Mouse (Mus musculus) layer of hippocampus, adult 18-20 months (tissue): ENCODE data around the gene Nab2. TPM values are rescaled to one million over a fixed set of nuclear protein-coding genes. Genes with fewer than 3 reads are reported as not detected.

Experiments used
- DNase-seq, 2 experiments: peaks; one replicate each; pipeline ENCODE4 v3.0.0; 2022; ENCODE audit warnings: low spot score in 2 of 2
- total RNA-seq, 2 experiments: library from RNA; stranded (reverse); gene quantifications; 2 replicates each; pipeline ENCODE4 v1.2.3; 2021

The Nab2 gene
- total RNA-seq, 2 experiments from 2014 or later: 54.8 to 55.6 TPM

DNA sequence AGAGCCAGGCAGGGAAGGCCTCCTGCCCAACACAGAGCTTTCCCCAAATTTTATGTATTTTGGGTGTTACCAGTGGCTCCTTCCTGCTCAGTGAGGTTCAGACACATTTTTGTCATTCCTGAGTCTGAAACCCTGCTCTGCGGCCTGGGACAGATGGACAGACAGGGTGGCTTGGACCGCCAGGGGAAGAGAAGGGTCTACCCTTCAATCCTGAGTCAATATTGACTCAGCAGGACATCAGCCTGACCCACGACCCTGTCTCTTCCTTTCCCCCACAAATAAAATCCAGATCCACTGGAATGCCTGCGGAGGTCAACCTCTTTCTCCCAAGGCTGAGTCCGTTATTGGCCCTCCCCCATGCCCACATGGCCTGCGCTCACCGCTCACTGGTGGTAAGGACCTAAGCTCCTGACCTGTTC is 52.1 kb downstream of the Nab2 start:
- no peak for DNase-seq

DNA sequence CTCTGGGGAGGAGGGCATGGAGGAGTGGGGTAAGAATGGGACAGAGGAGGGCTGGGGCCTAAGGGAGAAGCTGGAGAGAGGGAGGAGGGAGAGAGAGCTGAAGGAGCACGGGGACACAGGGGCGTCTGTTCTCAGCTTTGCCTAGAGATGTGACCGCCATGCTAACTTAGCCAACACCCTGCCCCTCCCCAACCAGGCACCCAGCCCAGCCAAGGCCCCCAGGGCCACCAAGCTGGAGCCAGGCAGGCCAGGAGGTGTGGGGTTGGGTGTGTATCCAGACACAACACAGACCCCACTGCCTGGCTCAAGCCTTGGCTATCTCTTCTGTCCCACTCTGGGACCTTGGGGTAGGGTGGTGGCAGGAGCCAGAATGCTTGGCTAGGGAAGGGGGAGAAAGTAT is 52.8 kb downstream of the Nab2 start:
- DNase-seq: no peak

DNA sequence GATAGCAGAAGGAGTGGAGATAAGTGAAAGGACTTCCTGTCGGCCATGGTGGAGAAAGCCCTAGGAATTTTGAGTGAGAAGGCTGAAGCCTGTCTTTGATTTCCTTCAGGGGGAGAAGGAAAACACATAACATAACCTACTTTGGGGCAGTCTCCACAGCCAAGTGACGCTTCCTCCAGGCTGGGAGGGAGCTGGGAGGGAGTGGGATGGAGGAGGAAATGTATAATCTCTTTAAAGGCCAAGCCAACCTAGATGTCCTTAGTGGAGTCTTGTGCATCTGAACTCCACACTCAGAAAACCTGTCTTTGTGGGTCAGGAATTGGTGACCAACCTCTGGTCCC is 53.4 kb downstream of the Nab2 start:
- DNase-seq: no peak

DNA sequence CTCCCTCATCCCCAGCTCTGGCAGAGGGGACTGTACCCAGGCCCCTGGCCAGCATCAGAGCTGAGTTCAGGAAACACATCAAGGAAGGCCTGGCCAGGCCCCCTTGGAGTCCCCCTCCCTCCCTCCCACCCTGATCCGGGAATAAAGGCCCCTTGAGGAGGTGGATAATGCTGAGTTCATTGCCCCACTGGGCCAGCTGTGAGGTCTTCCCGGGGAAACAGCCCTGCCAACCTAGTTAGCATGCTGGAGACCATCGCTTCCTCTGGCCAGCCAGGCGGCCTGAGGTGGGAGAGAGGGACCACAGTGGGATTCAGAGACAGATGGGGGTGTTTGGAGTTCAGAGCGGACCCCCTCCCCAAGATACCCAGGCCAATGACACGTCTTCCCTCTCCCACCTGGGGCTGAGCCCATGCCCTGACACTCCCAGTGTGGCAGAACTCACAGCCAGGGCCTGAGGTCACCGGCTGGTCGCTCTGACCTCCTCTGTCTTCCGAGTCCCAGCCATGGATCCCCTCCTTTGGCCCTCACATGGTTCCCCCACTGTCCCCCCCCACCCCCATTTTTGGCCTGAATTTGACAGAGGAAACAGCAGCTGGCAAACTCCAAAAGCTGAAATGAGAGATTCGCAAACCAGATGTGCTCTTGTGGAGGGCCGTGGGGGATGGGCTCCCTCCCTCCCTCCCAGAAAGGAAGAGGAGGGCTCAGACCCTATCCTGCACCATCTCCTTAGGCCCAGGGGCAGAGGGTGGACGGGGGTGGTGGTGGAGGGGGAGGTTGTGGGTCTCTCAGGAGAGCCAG is 53.9 kb downstream of the Nab2 start:
- no peak for DNase-seq

DNA sequence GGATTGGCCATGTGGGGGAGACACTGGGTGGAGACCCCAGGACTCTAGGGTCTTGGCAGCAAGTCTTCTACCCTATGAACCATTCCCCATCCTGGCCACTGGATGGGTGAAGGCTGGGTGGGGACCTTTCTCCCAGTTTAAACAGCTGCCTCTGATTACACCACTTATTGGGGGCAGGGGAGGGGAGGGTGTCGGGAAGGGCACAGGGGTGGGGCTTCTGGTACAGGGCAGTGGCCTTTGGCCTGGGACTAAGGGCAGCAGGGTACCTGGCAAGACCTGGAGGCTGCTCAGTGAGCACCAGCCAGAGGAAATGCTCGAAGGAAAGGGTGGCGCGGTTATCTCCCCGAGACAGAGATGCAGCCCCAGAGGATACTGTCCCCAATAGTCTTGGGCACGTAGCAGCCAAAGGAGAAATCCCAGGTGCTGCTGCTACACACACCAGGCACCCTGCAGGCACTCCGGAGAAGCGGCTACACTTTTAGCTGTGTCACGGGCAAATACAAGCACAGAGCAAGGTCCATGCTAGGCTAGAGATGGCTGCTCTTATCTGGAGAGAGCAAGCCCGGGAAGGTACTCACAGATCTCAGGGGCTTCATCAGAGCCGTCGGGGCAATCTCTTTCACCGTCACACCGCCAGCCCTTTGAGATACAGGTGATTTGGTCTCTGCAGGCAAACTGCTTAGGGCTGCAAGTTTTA is 56.1 kb downstream of the Nab2 start:
- DNase-seq: no peak

Other genes with a start within 250 kb of the Nab2 start
- gene Stac3, start 166.9 kb downstream of the Nab2 start, total RNA-seq: 1 to 10 TPM; 2.4 to 3.5 TPM
- 1 to 10 TPM; 3.6 to 3.8 TPM for gene Ndufa4l2, start 153.6 kb downstream of the Nab2 start, total RNA-seq
- gene Shmt2, start 146.1 kb downstream of the Nab2 start, total RNA-seq: 10 to 100 TPM; 24.2 to 25.3 TPM
- gene Nxph4, start 134.0 kb downstream of the Nab2 start, total RNA-seq: 1 to 10 TPM; 1.2 to 1.3 TPM
- 100 to 1,000 TPM; 284 to 294 TPM for gene Lrp1, start 47.4 kb downstream of the Nab2 start, total RNA-seq
- gene Stat6, start 25.6 kb downstream of the Nab2 start, total RNA-seq: 1 to 10 TPM; 5.7 to 7.3 TPM
- 1 to 10 TPM; 6.6 to 6.7 TPM for gene Nemp1, start 1.7 kb downstream of the Nab2 start, total RNA-seq
- 1 to 10 TPM in 1 of 2 experiments, under 1 TPM in 1; 0.79 to 1.7 TPM for gene Myo1a, start 36.6 kb upstream of the Nab2 start, total RNA-seq
- 1 to 10 TPM; 3.8 to 6.9 TPM for gene Tac2, start 55.9 kb upstream of the Nab2 start, total RNA-seq
- 10 to 100 TPM; 11.2 to 11.8 TPM for gene Zbtb39, start 71.0 kb upstream of the Nab2 start, total RNA-seq
- gene Gpr182, start 83.2 kb upstream of the Nab2 start, total RNA-seq: 1 to 10 TPM in 1 of 2 experiments, under 1 TPM in 1; 0.99 to 1.2 TPM
- under 1 TPM in 1 of 2 experiments, not detected in 1; 0.15 TPM for gene Rdh1, start 91.2 kb upstream of the Nab2 start, total RNA-seq
- not detected for gene Rdh16f1, start 91.2 kb upstream of the Nab2 start, total RNA-seq
- gene Rdh9, start 107.8 kb upstream of the Nab2 start, total RNA-seq: under 1 TPM; 0.35 to 0.43 TPM
- gene Rdh16, start 132.6 kb upstream of the Nab2 start, total RNA-seq: under 1 TPM in 1 of 2 experiments, not detected in 1; 0.35 TPM
- not detected for gene Rdh19, start 181.4 kb upstream of the Nab2 start, total RNA-seq
- gene Rdh16f2, start 197.9 kb upstream of the Nab2 start, total RNA-seq: not detected
- not detected for gene Rdh7, start 220.2 kb upstream of the Nab2 start, total RNA-seq
- gene Sdr9c7, start 229.9 kb upstream of the Nab2 start, total RNA-seq: not detected